Mouse (Mus musculus) intestine, embryonic 14.5 days (tissue): Measurements from ENCODE around the gene Lrrc9. TPM values are rescaled to one million over a fixed set of nuclear protein-coding genes. Genes with fewer than 3 reads are reported as not detected.

Experiments used
- ATAC-seq: fragments of 200-750 bp; cut with Nextera tagmentation; replicated peaks from 2 replicates; pipeline ENCODE4 v1.8.0; 2017; ENCODE audit warnings: low read depth, moderate number of reproducible peaks, moderate TSS enrichment, moderate library complexity; ENCODE audit not compliant: low FRiP score, low TSS enrichment
- DNase-seq: peaks from one replicate; pipeline ENCODE4 v3.0.0-alpha.2; 2018; ENCODE audit warnings: low spot score
- H3K27ac ChIP-seq: fragments of 300-500 bp; sonication (generic); 2 replicates; pipeline ENCODE4 v1.5.1; 2014; ENCODE audit warnings: low read depth, mild to moderate bottlenecking, control low read depth
- H3K27me3 ChIP-seq: fragments of 300-500 bp; sonication (generic); replicated peaks from 2 replicates; pipeline ENCODE4 v1.6.1; 2014; ENCODE audit warnings: low read length, control low read depth; ENCODE audit not compliant: control insufficient read depth, insufficient read depth
- H3K36me3 ChIP-seq: fragments of 300-500 bp; sonication (generic); 2 replicates; pipeline ENCODE4 v1.6.1; 2014; ENCODE audit warnings: low read length, control low read depth; ENCODE audit not compliant: control insufficient read depth, insufficient read depth
- H3K4me1 ChIP-seq: fragments of 300-500 bp; sonication (generic); replicated peaks from 2 replicates; pipeline ENCODE4 v1.6.1; 2014; ENCODE audit warnings: low read length, control low read depth, mixed read lengths; ENCODE audit not compliant: control insufficient read depth, insufficient read depth
- H3K4me2 ChIP-seq: fragments of 300-500 bp; sonication (generic); 2 replicates; pipeline ENCODE4 v1.6.1; 2014; ENCODE audit warnings: low read length
- H3K4me3 ChIP-seq: fragments of 300-500 bp; sonication (generic); 2 replicates; pipeline ENCODE4 v1.5.1; 2014; ENCODE audit warnings: low read depth, low read length, control low read depth, mixed read lengths
- H3K9ac ChIP-seq: fragments of 300-500 bp; sonication (generic); 2 replicates; pipeline ENCODE4 v1.6.1; 2014; ENCODE audit warnings: mild to moderate bottlenecking, low read length
- H3K9me3 ChIP-seq: fragments of 300-500 bp; sonication (generic); 2 replicates; pipeline ENCODE4 v1.6.1; 2016; ENCODE audit warnings: low read length, control low read depth; ENCODE audit not compliant: control insufficient read depth
- WGBS: fragments of 180-500 bp; shearing (Covaris S2); extraction: QIAGEN DNeasy Blood & Tissue Kit; methylation state at CpG from one replicate; pipeline ENCODE4 v1.1.7; 2014; 5-methylcytosine and 5-hydroxymethylcytosine counted together
- polyA plus RNA-seq: library from polyadenylated mRNA; unstranded; fragments of >200 nt; fragmentation: Nextera tagmentation; extraction: Ambion mirVana; gene quantifications from 2 replicates; pipeline ENCODE4 v1.2.1, GENCODE M21; 2014

The Lrrc9 gene
- polyA plus RNA-seq, 1 experiment from 2014 or later, result 0.83 TPM

DNA sequence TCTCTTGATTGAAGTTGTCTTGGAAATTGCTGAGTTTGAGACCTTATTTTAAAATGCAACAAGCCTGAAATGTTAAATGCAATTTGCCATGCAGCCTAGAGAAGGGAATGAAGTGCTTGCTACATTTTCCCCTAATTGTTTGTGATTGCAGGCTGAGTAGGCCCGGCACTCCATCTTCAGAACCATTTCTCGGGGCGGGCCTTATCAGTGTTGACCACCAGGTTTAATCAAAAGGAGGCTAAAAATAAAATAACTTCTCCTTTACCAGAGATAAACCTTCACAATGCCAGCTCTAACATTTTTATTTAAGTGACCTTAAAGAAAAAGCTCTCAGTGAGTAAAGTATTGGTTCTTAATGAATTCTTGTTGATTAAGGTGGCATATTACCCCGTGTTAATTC, 83.9 kb downstream of the Lrrc9 start:
- Histone ChIP-seq H3K27me3 (no peaks in the 10 kb centered on the region), H3K4me2 (no peak overlapping the region), H3K4me1 (no peaks in the 10 kb centered on the region), H3K9ac (no peak overlapping the region), H3K9me3 (no peaks in the 10 kb centered on the region; the same call in 1 of the 2 replicates), H3K4me3 (no peak overlapping the region), H3K27ac (no peak overlapping the region), H3K36me3 (no peaks in the 10 kb centered on the region)
- ATAC-seq, result no peak
- DNase-seq, result no peak
- 81% methylated on average over 4 of the region's 4 CpGs for WGBS

DNA sequence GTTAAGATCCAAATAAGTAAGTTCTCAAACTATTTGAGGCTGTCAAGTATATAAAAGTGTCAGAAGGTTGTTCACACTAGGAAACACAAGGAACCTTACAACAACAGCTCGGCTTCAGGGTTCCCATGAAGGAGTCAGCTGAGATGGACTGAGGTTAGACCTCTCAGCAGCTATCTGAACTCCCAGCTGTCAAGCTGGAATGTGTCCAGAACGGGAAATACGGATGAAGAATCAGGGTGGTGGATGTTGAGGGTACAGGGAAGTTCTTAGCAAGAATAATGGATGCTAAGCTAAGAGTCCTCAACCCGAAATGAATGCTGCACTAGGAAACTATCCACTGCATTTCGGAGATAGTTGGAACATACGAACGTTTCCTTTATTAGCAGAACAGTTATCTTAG, 90.6 kb downstream of the Lrrc9 start:
- no peak overlapping the region for H3K27ac ChIP-seq
- 75% methylated on average over 7 of the region's 7 CpGs for WGBS
- ATAC-seq (no peak), DNase-seq (no peak)
- H3K9ac ChIP-seq, result no peak overlapping the region
- H3K4me3 ChIP-seq, result no peak overlapping the region
- peaks cover 4% of the 10 kb centered on the region for H3K4me1 ChIP-seq
- H3K27me3 ChIP-seq, result no peaks in the 10 kb centered on the region
- no peak overlapping the region for H3K4me2 ChIP-seq
- no peaks in the 10 kb centered on the region for H3K36me3 ChIP-seq
- no peaks in the 10 kb centered on the region; the same call in 1 of the 2 replicates for H3K9me3 ChIP-seq

DNA sequence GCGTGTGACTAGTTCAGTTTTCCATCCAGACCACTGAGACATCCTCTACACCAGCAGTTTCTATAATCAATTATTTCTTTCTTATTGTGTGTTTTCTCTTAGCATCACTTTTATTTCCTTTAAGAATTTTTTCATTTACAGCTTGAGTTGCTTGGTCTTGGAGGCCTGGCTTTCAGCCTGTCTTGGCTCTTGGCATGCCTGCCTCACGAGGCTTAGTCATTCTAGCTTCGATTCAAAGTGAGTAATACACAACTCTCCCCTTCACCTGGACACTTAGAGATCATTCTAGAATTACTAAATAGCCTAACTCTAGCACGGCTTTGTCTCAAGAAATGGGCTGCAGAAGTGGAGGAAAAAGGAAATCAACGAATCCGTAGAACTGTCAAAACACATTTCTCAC, 92.3 kb downstream of the Lrrc9 start:
- Histone ChIP-seq H3K4me2 (no peak overlapping the region), H3K4me3 (no peak overlapping the region), H3K27me3 (no peaks in the 10 kb centered on the region), H3K27ac (no peak overlapping the region), H3K9ac (no peak overlapping the region), H3K36me3 (no peaks in the 10 kb centered on the region), H3K4me1 (peaks cover 9% of the 10 kb centered on the region), H3K9me3 (no peaks in the 10 kb centered on the region; the same call in 1 of the 2 replicates)
- 81% methylated on average over 6 of the region's 6 CpGs for WGBS
- DNase-seq (no peak), ATAC-seq (no peak)

DNA sequence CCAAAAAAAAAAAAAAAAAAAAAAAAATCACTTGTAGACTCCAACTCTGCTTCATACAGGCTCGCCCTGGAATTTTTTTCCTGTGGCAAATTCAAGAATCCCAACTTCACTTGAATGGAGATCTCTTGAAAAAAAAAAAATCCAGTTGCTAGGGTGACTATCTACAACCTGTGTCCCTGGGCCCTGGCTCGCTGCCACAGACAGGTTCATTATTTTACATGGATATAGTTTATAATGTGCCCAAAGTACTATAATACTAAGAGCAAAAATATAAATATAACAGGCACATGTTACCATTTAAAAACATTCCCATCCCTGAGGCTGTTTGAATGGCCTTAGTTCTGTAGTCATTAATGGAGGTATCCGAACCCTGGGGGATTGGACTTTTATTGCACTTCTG, 93.9 kb downstream of the Lrrc9 start:
- no peak overlapping the region for H3K27ac ChIP-seq
- peak; percentile 21; the same call in 1 of the 2 replicates for ATAC-seq

DNA sequence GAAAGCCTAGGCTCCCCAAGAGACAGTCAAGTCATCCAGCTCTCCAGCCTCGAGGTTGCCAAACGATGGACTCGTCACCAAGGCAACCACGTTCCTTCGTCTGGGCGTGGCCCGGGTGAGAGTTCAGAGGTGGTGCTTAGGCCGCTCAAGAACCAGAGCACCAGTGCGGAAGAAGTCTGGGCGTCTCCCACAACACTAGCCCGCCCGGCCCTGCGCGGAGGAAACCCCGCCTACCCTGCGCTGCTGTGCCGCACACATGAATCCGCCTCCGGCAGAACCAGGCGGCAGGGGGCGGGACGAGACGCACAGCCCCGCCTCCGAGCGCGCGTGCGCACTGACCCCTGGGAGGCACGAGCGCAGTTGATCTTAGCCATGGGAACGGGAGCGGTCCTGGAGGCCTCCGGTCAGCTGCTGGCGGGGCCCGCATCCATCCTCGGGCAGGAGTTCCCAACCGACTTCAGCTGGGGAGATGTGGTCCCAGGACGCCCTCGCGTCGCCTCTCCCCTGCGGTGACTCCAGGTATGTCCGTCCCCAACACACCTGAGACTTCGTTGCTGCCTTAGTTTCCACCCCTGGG, 94.4 kb downstream of the Lrrc9 start, which contains the start of gene Pcnx4:
Gene Pcnx4, plus strand, starts transcription at position 363 of the 577 bp plus-strand sequence.
- Histone ChIP-seq H3K36me3 (no peaks in the 10 kb centered on the region), H3K27ac (peak within 1 kb of the TSS; percentile 59), H3K4me2 (peak within 1 kb of the TSS; percentile 69), H3K4me1 (peaks cover 9% of the 10 kb centered on the region), H3K4me3 (peak within 1 kb of the TSS; percentile 70), H3K27me3 (no peaks in the 10 kb centered on the region), H3K9me3 (no peaks in the 10 kb centered on the region), H3K9ac (peak within 1 kb of the TSS; percentile 71)
- ATAC-seq (peak; percentile 100), DNase-seq (peak; percentile 99)
- under 1% methylated on average over 43 of the region's 45 CpGs for WGBS

More for the DNA sequence above, 93.9 kb downstream of the Lrrc9 start:
- H3K9ac ChIP-seq, result peak overlapping the region; percentile 71; the same call in 1 of the 2 replicates
- H3K36me3 ChIP-seq, result no peaks in the 10 kb centered on the region
- peak overlapping the region; percentile 70 for H3K4me3 ChIP-seq
- no peaks in the 10 kb centered on the region for H3K9me3 ChIP-seq
- DNase-seq, result no peak
- WGBS, result 42% methylated on average over 3 of the region's 3 CpGs
- H3K27me3 ChIP-seq, result no peaks in the 10 kb centered on the region
- H3K4me2 ChIP-seq, result peak overlapping the region; percentile 69
- peaks cover 9% of the 10 kb centered on the region for H3K4me1 ChIP-seq

DNA sequence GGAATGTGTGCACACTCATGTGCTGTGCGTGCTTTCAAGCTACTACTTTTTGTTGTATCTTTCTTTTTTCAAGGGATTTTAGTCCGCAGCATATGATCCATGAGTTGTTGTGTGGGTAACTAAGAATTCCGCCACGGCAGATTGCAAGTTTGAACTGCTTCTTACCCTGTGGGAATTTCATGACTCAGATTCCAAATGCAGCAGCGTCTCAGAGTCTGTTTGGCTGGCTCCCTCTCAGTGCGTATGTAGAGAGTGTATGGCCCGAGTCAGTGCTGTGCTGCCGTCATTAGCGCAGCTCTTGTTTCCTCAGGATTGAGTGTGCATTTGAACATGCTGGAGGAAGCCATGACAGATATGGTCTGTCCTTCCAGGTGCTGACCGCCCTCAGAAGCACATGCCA, 96.9 kb downstream of the Lrrc9 start:
- WGBS, result 90% methylated on average over 10 of the region's 10 CpGs
- Histone ChIP-seq H3K9me3 (no peaks in the 10 kb centered on the region), H3K4me1 (peaks cover 9% of the 10 kb centered on the region), H3K27ac (no peak overlapping the region), H3K27me3 (no peaks in the 10 kb centered on the region), H3K4me3 (no peak overlapping the region), H3K9ac (no peak overlapping the region), H3K4me2 (no peak overlapping the region), H3K36me3 (peaks cover 11% of the 10 kb centered on the region)
- ATAC-seq, result no peak
- no peak for DNase-seq

DNA sequence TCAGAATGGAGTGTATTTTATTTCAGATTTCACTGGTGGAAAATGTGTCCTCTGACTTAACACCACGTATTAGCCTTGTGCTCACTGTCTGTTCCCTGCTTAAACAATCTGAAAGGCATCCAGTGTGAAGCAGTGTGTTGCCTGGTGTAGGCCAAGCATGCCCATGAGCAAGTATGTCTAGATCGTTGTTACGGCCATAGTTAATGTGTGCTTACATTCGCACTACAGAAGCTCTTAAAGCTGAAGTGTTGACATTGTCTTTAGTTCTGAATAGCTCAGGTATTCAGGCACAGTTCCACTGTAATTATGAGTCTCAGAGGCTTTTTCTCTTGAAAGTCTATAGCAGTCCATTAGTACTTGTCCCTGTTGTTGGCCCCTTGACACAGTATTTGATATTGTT, 112.7 kb downstream of the Lrrc9 start:
- peaks cover 6% of the 10 kb centered on the region; the same call in 1 of the 2 replicates for H3K36me3 ChIP-seq
- no peak overlapping the region for H3K4me3 ChIP-seq
- H3K9ac ChIP-seq, result no peak overlapping the region
- ATAC-seq (no peak), DNase-seq (no peak)
- no peak overlapping the region for H3K4me2 ChIP-seq
- no peaks in the 10 kb centered on the region for H3K9me3 ChIP-seq
- H3K4me1 ChIP-seq, result no peaks in the 10 kb centered on the region
- WGBS, result 81% methylated on average over 4 of the region's 4 CpGs
- H3K27ac ChIP-seq, result no peak overlapping the region
- H3K27me3 ChIP-seq, result no peaks in the 10 kb centered on the region

DNA sequence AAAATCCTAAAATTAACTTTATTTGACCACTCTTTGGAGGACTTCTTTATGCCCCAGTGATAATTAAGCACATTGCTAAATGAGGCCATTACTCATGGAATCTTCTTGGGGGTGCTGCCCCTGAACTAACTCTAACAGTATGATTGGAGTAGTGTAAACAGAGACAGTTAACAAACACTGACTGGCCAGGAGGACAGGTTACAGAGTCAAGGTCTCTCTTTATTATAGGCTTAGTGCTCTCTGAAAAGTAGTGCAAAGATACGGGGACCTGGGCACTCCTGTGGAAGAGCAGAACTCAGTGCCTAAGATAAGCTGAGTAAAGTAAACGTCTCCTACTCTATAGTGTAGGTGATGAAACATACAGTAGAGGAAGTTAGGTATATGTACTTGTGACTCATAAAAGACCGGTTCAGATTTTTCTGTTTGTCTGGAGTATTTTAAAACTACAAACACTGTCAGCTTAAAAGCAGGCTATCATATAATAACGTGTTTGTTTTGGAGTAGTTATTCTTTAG, 122.7 kb downstream of the Lrrc9 start:
- no peaks in the 10 kb centered on the region for H3K4me1 ChIP-seq
- no peak overlapping the region for H3K9ac ChIP-seq
- 71% methylated on average over 4 of the region's 4 CpGs for WGBS
- no peak for DNase-seq
- H3K4me3 ChIP-seq, result no peak overlapping the region
- no peak for ATAC-seq
- no peaks in the 10 kb centered on the region for H3K27me3 ChIP-seq
- no peak overlapping the region for H3K4me2 ChIP-seq
- peaks cover 4% of the 10 kb centered on the region; the same call in 1 of the 2 replicates for H3K36me3 ChIP-seq
- H3K9me3 ChIP-seq, result no peaks in the 10 kb centered on the region
- no peak overlapping the region for H3K27ac ChIP-seq
